Comparison of ENCODE assay signal across 22 mouse cellular contexts in genomic region chr2:142590938-142591337, GRCm38 (mm10).
DNase-seq lines count a peak whose midpoint lies in the region; ATAC-seq and TF ChIP-seq lines count a peak whose summit lies in the region.
"Had no signal": no experiment of that assay in that cellular context is flagged by ENCODE, and none has a peak within 500 bp of the region (broad histone marks: within the 10 kb centered on the region; RNA-seq: fewer than 3 reads in every experiment).

No protein-coding gene starts in this region.

- ATAC-seq in heart, embryonic 11.5 days (replicated peaks; ENCODE audit: insufficient number of reproducible peaks, low FRiP score, low TSS enrichment), result peak; percentile 48; the same call in 1 of the 2 replicates
- no peak for ATAC-seq in hindbrain, postnatal 0 days
- ATAC-seq in midbrain, embryonic 14.5 days (ENCODE audit: low FRiP score, low TSS enrichment), result no peak
- ATAC-seq: forebrain, postnatal 0 days; Patski had no signal

- DNase-seq in heart, postnatal 14 days, result no peak
- DNase-seq in hindbrain, embryonic 10.5 days (ENCODE audit: low spot score), result no peak
- DNase-seq in hindbrain, postnatal 0 days (ENCODE audit: low spot score), result no peak
- DNase-seq in midbrain, embryonic 10.5 days (ENCODE audit: low spot score), result peak; percentile 9
- no peak for DNase-seq in midbrain, embryonic 14.5 days
- no peak for DNase-seq in layer of hippocampus, adult 18-20 months (ENCODE audit: low spot score in 2 of 2)
- DNase-seq: B cell, adult 2 months; cerebellum, adult 2 months; cerebellum, postnatal 25 days; forebrain, postnatal 0 days; gastrocnemius, postnatal 14 days; heart, adult 11 months; kidney, adult 18-20 months; lung, postnatal 4 days; thymus, adult 18-20 months; thymus, postnatal 36 days had no signal

- H3K36me3 ChIP-seq in heart, embryonic 11.5 days (ENCODE audit: control insufficient read depth, insufficient read depth, low read length), result no peaks in the 10 kb centered on the region
- H3K36me3 ChIP-seq in hindbrain, embryonic 10.5 days, result no peaks in the 10 kb centered on the region
- H3K36me3 ChIP-seq in hindbrain, postnatal 0 days (ENCODE audit: insufficient read depth, low read length), result no peaks in the 10 kb centered on the region
- no peaks in the 10 kb centered on the region for H3K36me3 ChIP-seq in midbrain, embryonic 10.5 days
- no peaks in the 10 kb centered on the region for H3K36me3 ChIP-seq in midbrain, embryonic 14.5 days (ENCODE audit: control insufficient read depth, insufficient read depth, low read length)
- H3K36me3 ChIP-seq: embryonic facial prominence, embryonic 10.5 days; G1E had no signal

- H3K9me3 ChIP-seq in heart, embryonic 11.5 days (replicated peaks; ENCODE audit: control insufficient read depth, low read length), result no peaks in the 10 kb centered on the region
- H3K9me3 ChIP-seq in hindbrain, embryonic 10.5 days, result no peaks in the 10 kb centered on the region
- H3K9me3 ChIP-seq in hindbrain, postnatal 0 days (ENCODE audit: low read length), result no peaks in the 10 kb centered on the region
- H3K9me3 ChIP-seq in midbrain, embryonic 10.5 days (replicated peaks), result 0 out of 2 replicates have a peak, but pooled peaks cover 2% of the 10 kb centered on the region
- H3K9me3 ChIP-seq in midbrain, embryonic 14.5 days (ENCODE audit: control insufficient read depth, low read length), result no peaks in the 10 kb centered on the region
- H3K9me3 ChIP-seq: embryonic facial prominence, embryonic 10.5 days had no signal

- H3K4me1 ChIP-seq in heart, embryonic 11.5 days (ENCODE audit: control insufficient read depth, insufficient read depth, low read length), result peaks cover 3% of the 10 kb centered on the region; the same call in 1 of the 2 replicates
- peaks cover 21% of the 10 kb centered on the region for H3K4me1 ChIP-seq in hindbrain, embryonic 10.5 days (replicated peaks)
- peaks cover 6% of the 10 kb centered on the region; the same call in 1 of the 2 replicates for H3K4me1 ChIP-seq in hindbrain, postnatal 0 days (ENCODE audit: insufficient read depth, low read length)
- peaks cover 33% of the 10 kb centered on the region for H3K4me1 ChIP-seq in midbrain, embryonic 10.5 days
- H3K4me1 ChIP-seq in midbrain, embryonic 14.5 days (ENCODE audit: control insufficient read depth, insufficient read depth, low read length), result peaks cover 17% of the 10 kb centered on the region

- no peak for TF ChIP-seq CTCF in hindbrain, postnatal 0 days (IDR thresholded peaks at IDR 0.05; ENCODE audit: low read depth)

- intact Hi-C loops in heart, postnatal 14 days (cut with DNase I), result no loop called here

- no peaks in the 10 kb centered on the region for H3K27me3 ChIP-seq in heart, embryonic 11.5 days (ENCODE audit: control insufficient read depth, insufficient read depth, low read length)
- H3K27me3 ChIP-seq in hindbrain, embryonic 10.5 days (ENCODE audit: insufficient read depth, poor library complexity, severe bottlenecking), result peaks cover 22% of the 10 kb centered on the region
- H3K27me3 ChIP-seq in hindbrain, postnatal 0 days (ENCODE audit: insufficient read depth, low read length), result no peaks in the 10 kb centered on the region
- H3K27me3 ChIP-seq in midbrain, embryonic 10.5 days (ENCODE audit: low read depth, poor library complexity, severe bottlenecking), result peaks cover 88% of the 10 kb centered on the region
- H3K27me3 ChIP-seq in midbrain, embryonic 14.5 days (ENCODE audit: control insufficient read depth, insufficient read depth, low read length), result no peaks in the 10 kb centered on the region
- H3K27me3 ChIP-seq: CH12.LX, Patski had no signal

- no peak overlapping the region for H3K9ac ChIP-seq in heart, embryonic 11.5 days (ENCODE audit: low read depth, low read length)
- H3K9ac ChIP-seq in hindbrain, postnatal 0 days (replicated peaks; ENCODE audit: low read length), result no peak overlapping the region
- no peak overlapping the region for H3K9ac ChIP-seq in midbrain, embryonic 14.5 days (replicated peaks; ENCODE audit: low read length)
- H3K9ac ChIP-seq: forebrain, postnatal 0 days had no signal

- H3K4me3 ChIP-seq in heart, embryonic 11.5 days (ENCODE audit: low read depth, low read length), result no peak overlapping the region
- H3K4me3 ChIP-seq in hindbrain, embryonic 10.5 days, result no peak overlapping the region
- H3K4me3 ChIP-seq in hindbrain, postnatal 0 days (ENCODE audit: low read length), result no peak overlapping the region
- H3K4me3 ChIP-seq in midbrain, embryonic 10.5 days, result no peak overlapping the region
- H3K4me3 ChIP-seq in midbrain, embryonic 14.5 days (replicated peaks; ENCODE audit: low read depth, low read length), result no peak overlapping the region
- H3K4me3 ChIP-seq: embryonic facial prominence, embryonic 10.5 days; left cerebral cortex, adult 2 months had no signal

- H3K27ac ChIP-seq in heart, embryonic 11.5 days (ENCODE audit: low read depth, low read length), result 0 out of 2 replicates have a peak overlapping the region, but pooled peaks have one; percentile 22
- peak overlapping the region; percentile 74; the same call in 1 of the 2 replicates for H3K27ac ChIP-seq in hindbrain, embryonic 10.5 days
- H3K27ac ChIP-seq in hindbrain, postnatal 0 days, result no peak overlapping the region
- 0 out of 2 replicates have a peak overlapping the region, but pooled peaks have one; percentile 76 for H3K27ac ChIP-seq in midbrain, embryonic 10.5 days (replicated peaks)
- no peak overlapping the region for H3K27ac ChIP-seq in midbrain, embryonic 14.5 days (replicated peaks; ENCODE audit: low read depth, low read length)
- H3K27ac ChIP-seq: embryonic facial prominence, embryonic 10.5 days; left cerebral cortex, adult 2 months had no signal

- H3K4me2 ChIP-seq in heart, embryonic 11.5 days, result no peak overlapping the region
- H3K4me2 ChIP-seq in hindbrain, postnatal 0 days (ENCODE audit: low read depth, low read length), result no peak overlapping the region
- no peak overlapping the region for H3K4me2 ChIP-seq in midbrain, embryonic 14.5 days (ENCODE audit: low read length)

Comparison
In these comparisons a context has a peak if more than half of its experiments do, and no peak if none do; other contexts are left out.
1. H3K27ac ChIP-seq: peak in heart, embryonic 11.5 days (single experiment), hindbrain, embryonic 10.5 days (single experiment) and midbrain, embryonic 10.5 days (single experiment); none in hindbrain, postnatal 0 days (single experiment) and midbrain, embryonic 14.5 days (single experiment).